Mouse (Mus musculus): ENCODE results near the gene Ehd4.
A peak's percentile ranks its signal among the peaks of the same experiment; 100 is the strongest.

The Ehd4 gene

GRCm38 (mm10) chr2:120068555-120069465 is 85.6 kb downstream of the Ehd4 start:
- peak; percentile 57 to 67 for DNase-seq

- DNase-seq: no peak
Measured at GRCm38 (mm10) chr2:120066224-120066623, 88.2 kb downstream of the Ehd4 start.

- no peak for DNase-seq
Measured at GRCm38 (mm10) chr2:120065243-120065642, 89.2 kb downstream of the Ehd4 start.

DNA sequence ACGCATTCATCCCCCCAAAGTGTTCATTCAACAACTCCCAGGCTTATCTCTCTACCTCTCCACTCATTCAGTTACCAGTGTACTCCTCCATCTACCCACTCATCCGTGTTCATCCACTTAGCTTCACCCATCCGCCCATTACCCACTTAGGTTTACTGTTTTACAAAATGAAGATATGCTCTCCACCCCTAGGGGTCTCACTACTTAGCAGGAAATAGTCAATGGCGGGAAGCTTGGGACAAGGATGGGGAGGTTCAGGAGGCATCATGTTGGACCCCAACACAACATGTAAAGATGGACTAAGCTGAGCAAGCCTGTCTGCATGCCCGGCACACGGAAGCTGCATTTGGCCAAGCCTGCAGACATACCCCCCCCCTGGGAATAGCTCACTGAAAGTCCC is 89.8 kb downstream of the Ehd4 start:
- no peak for DNase-seq

- DNase-seq: peak; percentile 45 to 49
Measured at GRCm38 (mm10) chr2:120062248-120062647, 92.2 kb downstream of the Ehd4 start.

DNA sequence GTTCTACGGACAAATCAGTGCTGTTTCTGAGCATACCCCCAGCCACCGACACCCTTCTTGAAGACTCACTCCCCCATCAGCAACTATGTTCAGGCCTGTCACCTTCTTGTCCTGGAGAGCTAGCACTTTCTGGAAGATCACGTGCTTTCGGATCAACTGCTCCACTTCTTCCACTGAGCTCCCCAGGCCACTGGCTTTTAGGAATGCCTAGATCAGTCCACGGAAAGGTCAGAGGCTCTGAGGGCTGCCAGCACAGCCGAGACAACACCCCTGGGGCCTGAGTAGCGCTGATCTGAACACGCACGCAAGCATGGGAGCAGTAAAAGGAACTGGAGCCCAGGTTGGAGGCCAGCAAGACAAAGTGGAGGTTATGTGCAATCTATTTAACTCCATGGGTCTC is 93.8 kb downstream of the Ehd4 start:
- no peak for DNase-seq

- no peak for DNase-seq
Measured at GRCm38 (mm10) chr2:120060190-120060589, 94.2 kb downstream of the Ehd4 start.

DNA sequence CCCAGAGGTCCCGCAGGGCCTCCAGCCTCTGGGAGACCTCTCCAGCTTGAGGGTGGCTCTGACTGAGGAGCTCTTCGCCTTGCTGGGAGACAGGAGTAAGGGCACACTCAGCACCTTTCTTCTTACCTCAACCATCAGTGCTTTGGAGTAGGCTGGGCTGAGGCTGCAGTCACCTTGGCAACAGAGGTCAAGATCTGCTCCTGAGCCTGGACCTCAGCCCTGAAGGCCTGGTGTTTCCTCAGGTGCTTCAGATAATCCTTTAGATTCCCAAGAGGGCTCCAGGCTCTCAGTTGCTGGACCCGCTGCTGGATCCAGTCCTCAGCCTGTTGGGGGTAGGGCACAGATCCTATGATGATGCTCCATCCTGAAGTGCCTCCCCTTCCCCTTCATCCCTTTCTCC is 94.9 kb downstream of the Ehd4 start:
- DNase-seq: no peak

DNA sequence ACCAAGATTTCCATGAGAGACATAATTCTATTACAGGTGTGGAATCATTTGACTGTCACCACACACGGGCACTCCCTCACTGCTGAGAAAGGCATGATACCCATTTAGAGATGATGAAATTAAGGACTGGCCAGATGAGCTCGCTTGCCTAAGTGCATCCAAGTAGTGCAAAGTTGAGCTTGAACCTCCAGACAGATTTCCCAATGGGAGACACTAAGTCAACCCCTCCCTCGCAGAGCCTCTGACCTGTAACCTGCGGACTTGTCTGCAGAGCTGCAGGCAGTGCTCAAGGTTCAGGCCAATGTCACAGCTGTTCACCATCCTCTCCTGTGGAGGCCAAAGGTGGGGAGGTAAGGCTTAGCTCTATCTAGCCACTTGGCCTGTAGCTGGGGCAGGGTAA is 95.6 kb downstream of the Ehd4 start:
- DNase-seq: no peak

GRCm38 (mm10) chr2:120055923-120056322 is 98.5 kb downstream of the Ehd4 start:
- no peak for DNase-seq

DNA sequence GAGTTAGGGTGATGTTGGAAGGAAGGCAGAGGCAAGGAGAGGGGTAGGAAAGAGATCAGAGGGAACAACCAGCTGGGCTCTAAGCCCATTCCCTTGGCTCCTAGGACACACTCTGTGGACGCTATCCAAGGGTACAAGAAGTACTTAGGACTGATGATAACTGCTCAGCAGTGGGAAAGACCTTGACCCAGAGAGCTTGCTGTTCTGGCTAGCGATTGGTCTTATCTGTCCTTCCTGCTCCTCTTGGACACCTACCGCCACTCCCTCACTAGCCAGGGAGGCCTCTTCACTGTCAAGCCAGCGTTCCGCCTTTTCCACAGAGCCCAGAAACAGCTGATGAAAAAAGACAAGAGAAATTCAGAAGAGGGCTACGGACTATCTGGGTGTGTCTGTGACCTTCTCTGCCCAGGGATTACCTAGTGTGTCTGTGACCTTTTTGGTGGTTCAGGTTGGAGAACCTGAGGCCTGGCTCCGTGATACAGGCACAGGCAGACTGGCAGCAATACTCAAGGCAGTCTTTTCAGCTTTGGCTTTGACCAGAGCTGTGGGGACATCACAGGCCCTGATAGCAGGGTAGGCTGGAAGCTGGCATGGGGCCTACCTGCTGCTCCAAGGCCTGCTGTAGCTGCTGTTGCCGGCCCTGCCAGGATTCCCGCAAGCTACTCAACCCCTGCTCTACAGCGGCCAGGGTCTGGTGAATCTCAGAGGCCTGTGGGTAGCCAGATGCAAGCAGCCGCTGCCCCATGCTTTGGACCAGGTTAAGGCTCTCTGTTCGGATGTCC is 99.4 kb downstream of the Ehd4 start:
- no peak for DNase-seq

DNA sequence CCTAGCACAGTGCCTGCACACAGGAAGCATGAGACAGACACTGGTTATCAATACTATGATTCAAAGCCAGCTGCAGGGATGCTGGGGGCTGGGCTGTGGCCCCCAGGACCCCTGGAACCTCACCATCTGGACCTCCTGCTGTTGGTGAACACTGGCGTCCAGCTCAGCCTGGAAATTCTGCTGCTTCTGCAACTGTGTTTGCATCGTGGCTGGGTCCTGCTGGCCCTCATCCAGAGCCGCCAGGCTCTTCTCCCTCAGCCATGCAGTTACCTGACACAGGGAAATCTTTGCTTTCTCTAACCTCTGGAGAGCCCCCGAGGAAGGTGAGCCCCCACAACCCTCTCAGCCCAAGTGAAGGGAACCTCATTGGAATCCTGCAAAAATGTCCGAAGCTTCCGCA is 103.0 kb downstream of the Ehd4 start:
- peak in 1 of 2 experiments; percentile 28 for DNase-seq

DNA sequence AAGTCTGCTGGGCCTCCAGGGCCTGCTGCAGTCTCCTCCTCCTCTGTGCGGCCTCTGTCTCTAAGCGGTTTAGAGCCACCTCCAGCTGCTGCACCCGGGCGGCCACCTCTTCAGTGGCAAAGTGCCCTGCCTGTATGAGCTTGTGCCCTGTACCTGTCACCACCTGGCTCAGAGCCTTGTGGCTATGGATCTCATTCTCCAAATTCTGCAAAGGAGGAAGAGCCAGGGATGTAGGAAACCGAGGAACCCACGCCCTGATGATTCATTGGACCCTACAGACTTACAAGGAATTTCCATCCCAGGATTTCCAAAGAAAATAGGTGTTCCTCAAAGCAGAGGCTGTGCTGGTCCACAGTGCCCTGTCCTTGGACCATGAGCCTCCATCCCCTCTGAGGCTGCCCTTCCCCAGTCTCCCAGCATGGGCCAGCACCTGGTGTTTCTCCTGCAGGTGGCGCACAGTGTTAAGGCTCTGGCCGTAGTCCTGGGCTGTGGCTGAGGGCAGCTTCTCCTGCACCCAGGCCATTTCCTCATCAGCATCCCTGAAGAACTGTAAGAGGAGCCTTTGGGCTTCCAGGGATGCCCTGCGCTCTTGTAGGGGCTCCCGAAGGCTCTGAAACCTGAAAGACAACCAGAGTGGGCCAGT is 104.7 kb downstream of the Ehd4 start:
- DNase-seq: peak; percentile 37 to 51

- DNase-seq: no peak
Measured at GRCm38 (mm10) chr2:120048173-120048572, 106.2 kb downstream of the Ehd4 start.

GRCm38 (mm10) chr2:120046486-120047310 is 107.7 kb downstream of the Ehd4 start:
- DNase-seq: peak in 1 of 2 experiments; percentile 40

GRCm38 (mm10) chr2:120044676-120045075 is 109.7 kb downstream of the Ehd4 start:
- DNase-seq: peak; percentile 48 to 53

DNA sequence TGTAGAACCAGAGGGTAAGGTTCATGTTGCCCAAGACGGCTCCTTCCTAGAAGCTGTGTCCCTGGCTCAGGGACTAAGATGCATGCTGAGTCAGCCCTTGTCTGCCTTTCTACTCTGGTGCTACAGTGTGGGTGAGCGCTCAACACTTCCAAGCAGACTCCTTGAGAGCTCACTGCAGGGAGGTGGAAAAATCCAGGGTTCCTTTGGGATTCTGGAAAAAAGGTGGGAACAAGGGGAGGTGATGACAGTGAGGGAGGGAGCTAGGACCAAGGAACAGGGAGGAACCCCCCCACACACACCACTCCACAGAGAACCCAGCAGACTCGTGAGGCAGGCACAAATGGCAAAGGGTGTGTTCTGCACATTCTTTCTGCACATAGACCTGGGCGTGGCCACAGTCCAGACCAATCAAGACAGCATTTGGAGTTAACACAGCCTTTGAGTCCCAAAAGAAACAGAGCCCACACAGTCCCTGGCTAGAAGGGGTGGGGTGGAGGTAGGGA is 110.3 kb downstream of the Ehd4 start:
- DNase-seq: no peak

DNA sequence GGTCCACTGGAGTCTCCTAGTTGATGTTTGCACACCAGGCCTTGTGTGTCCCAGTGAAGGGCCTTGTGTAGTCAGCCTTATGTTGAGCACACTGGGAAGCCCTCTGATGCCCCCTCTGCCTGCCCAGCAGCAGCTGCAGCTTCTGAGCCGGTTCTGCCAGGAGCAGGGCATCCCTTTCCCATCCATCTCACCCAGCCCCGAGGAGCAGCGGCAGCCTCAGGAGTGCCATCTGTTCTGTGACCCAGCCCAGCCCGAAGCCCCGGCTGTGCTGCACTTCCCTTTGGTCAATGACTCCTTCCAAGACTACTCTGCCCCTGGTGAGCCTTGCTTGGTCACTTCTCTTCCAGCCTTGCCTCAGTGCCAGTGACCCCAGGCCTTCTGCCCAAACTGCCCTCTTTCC is 113.4 kb downstream of the Ehd4 start:
- peak; percentile 38 to 39 for DNase-seq
